Mouse (Mus musculus) thymus, adult 2 months (tissue): Measurements from ENCODE around the gene Baiap2l2. TPM values are rescaled to one million over a fixed set of nuclear protein-coding genes. Genes with fewer than 3 reads are reported as not detected.

Experiments used
- DNase-seq: peaks from one replicate; pipeline ENCODE4 v3.0.0; 2021
- H3K27ac ChIP-seq: fragments of 200-500 bp; 2 replicates; pipeline ENCODE4 v1.5.1; 2012; ENCODE audit warnings: low read length, control low read depth; ENCODE audit not compliant: control insufficient read depth, insufficient read depth
- H3K27me3 ChIP-seq: fragments of 200-500 bp; 2 replicates; pipeline ENCODE4 v1.6.1; 2012; ENCODE audit warnings: mild to moderate bottlenecking, low read length, moderate library complexity, mixed read lengths; ENCODE audit not compliant: control insufficient read depth, insufficient read depth
- H3K36me3 ChIP-seq: fragments of 200-500 bp; 2 replicates; pipeline ENCODE4 v1.6.1; 2012; ENCODE audit warnings: mild to moderate bottlenecking, low read length, moderate library complexity; ENCODE audit not compliant: control insufficient read depth, insufficient read depth
- H3K4me1 ChIP-seq: fragments of 200-500 bp; replicated peaks from 2 replicates; pipeline ENCODE4 v1.6.1; 2012; ENCODE audit warnings: low read length; ENCODE audit not compliant: control insufficient read depth, insufficient read depth
- H3K4me3 ChIP-seq: fragments of 200-500 bp; 2 replicates; pipeline ENCODE4 v1.5.1; 2012; ENCODE audit warnings: mild to moderate bottlenecking, low read length, control low read depth, moderate library complexity; ENCODE audit not compliant: control insufficient read depth, insufficient read depth
- CTCF ChIP-seq: fragments of 200-500 bp; IDR thresholded peaks from 2 replicates; pipeline ENCODE4 v1.5.1; 2012; ENCODE audit warnings: mild to moderate bottlenecking, control low read depth, low read length, moderate library complexity, borderline replicate concordance; ENCODE audit not compliant: control insufficient read depth, poor library complexity, insufficient read depth; ENCODE audit errors: extremely low read depth
- POLR2A ChIP-seq: fragments of 200-500 bp; IDR thresholded peaks from 2 replicates; pipeline ENCODE4 v1.6.1; 2012; ENCODE audit warnings: mild to moderate bottlenecking, low read length, control low read depth, moderate library complexity; ENCODE audit not compliant: control insufficient read depth, poor library complexity, insufficient read depth; ENCODE audit errors: extremely low read depth
- WGBS: fragments of 180-500 bp; shearing (Covaris S2); methylation state at CpG from one replicate; pipeline ENCODE4 v1.1.7; 2018; 5-methylcytosine and 5-hydroxymethylcytosine counted together
- polyA plus RNA-seq: library from polyadenylated mRNA; depleted of rRNA; stranded (reverse); fragments of >200 nt; gene quantifications from 2 replicates; pipeline ENCODE4 v1.2.3, GENCODE M21; 2012; rRNA removed

Baiap2l2 gene
- polyA plus RNA-seq, 1 experiment = 2.9 TPM

DNA sequence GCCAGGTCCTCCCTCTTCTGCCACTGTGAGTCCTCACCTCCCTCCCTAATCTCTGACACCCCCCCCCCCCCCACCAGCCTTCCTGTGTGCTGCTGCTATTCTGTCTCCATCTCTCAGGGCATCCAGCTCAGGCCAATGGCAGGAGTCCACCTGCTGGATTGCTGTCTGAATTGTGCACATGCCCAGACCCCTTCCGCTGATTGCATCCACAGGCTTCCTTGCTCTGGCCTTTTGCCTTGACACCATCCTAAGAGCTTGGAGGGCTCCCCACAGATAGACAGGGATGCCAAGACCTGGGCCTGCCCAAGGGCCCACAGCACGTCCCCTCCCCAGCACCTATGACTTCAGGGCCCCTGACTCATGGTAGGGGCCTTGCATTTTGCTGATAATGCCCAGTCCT, 75.0 kb downstream of the Baiap2l2 start:
- Histone ChIP-seq H3K4me3 (no peak overlapping the region), H3K27me3 (no peaks in the 10 kb centered on the region), H3K4me1 (peaks cover 13% of the 10 kb centered on the region), H3K36me3 (no peaks in the 10 kb centered on the region), H3K27ac (no peak overlapping the region)
- TF ChIP-seq POLR2A = no peak
- no peak for TF ChIP-seq CTCF
- DNase-seq = no peak
- WGBS = 96% methylated on average over 2 of the region's 2 CpGs

DNA sequence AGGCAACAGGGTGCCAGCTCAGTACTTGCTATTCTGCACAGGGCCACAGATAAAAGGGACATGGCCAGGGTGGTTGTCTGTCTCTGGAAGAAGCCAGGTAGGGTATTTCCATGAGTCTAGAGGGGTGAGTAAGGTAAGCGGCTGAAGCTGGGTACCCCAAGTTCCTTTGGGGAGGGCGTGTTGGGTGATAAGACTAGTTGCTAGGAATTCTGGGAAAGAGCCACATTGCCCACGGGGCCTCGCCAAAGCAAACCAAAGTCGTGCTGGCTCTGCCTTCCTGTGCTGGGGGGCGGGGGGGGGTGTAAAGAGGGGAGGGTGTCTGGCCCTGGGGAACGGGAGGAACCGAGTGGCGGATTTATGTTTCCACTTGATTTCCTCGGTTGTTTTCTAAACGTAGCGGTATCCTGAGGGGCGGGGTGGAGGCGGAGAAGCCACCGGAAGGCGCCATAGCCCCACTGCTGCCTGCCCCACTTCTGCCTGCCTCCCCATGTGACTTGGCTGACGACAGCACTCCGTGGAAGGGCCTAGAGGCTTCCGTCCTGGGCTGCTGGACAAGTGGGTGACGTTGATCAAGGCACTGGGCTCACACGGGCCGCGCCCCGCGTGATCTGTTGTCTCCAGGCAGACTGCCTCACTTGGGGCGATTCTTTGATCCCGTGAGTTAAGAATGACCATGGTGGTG, 76.4 kb downstream of the Baiap2l2 start:
- H3K4me3 ChIP-seq = peak overlapping the region; percentile 37
- 37% methylated on average over 27 of the region's 27 CpGs for WGBS
- no peaks in the 10 kb centered on the region for H3K27me3 ChIP-seq
- peak overlapping the region; percentile 16; the same call in 1 of the 2 replicates for H3K27ac ChIP-seq
- peak; percentile 66 for DNase-seq
- H3K36me3 ChIP-seq = no peaks in the 10 kb centered on the region
- peaks cover 13% of the 10 kb centered on the region for H3K4me1 ChIP-seq
- TF ChIP-seq CTCF (no peak), POLR2A (peak; percentile 38; the same call in 1 of the 2 replicates)

- Histone ChIP-seq H3K27me3 (no peaks in the 10 kb centered on the region), H3K4me3 (no peak overlapping the region), H3K4me1 (peaks cover 13% of the 10 kb centered on the region), H3K27ac (peak overlapping the region; percentile 16; the same call in 1 of the 2 replicates), H3K36me3 (no peaks in the 10 kb centered on the region)
- 84% methylated on average over 6 of the region's 6 CpGs for WGBS
- DNase-seq = no peak
- no peak for TF ChIP-seq POLR2A
These were observed 77.1 kb downstream of the Baiap2l2 start for GRCm38 (mm10) chr15:79208211-79208610.

Other genes starting within 250 kb of the Baiap2l2 start
- gene Galr3, start 243.7 kb downstream of the Baiap2l2 start, polyA plus RNA-seq = 0.71 and 1.6 TPM in 2 replicates
- gene Ankrd54, start 222.6 kb downstream of the Baiap2l2 start, polyA plus RNA-seq = 171 and 181 TPM in 2 replicates
- gene Eif3l, start 210.4 kb downstream of the Baiap2l2 start, polyA plus RNA-seq = 205 and 212 TPM in 2 replicates
- gene Micall1, start 176.6 kb downstream of the Baiap2l2 start, polyA plus RNA-seq = 46.1 and 47.3 TPM in 2 replicates
- gene Polr2f, start 144.5 kb downstream of the Baiap2l2 start, polyA plus RNA-seq = 37.3 and 38.0 TPM in 2 replicates
- gene 1700088E04Rik, start 144.3 kb downstream of the Baiap2l2 start, polyA plus RNA-seq = 1.3 and 1.8 TPM in 2 replicates
- gene Sox10, start 120.3 kb downstream of the Baiap2l2 start, polyA plus RNA-seq = 0.87 and 0.88 TPM in 2 replicates
- 27.1 and 27.7 TPM in 2 replicates for gene Pick1, start 56.4 kb downstream of the Baiap2l2 start, polyA plus RNA-seq
- 0.11 and 0.24 TPM in 2 replicates for gene Gm49486, start 56.1 kb downstream of the Baiap2l2 start, polyA plus RNA-seq
- gene Slc16a8, start 30.8 kb downstream of the Baiap2l2 start, polyA plus RNA-seq = 0.15 TPM in 1 of 2 replicates, not detected in the other
- 65.2 and 71.4 TPM in 2 replicates for gene Pla2g6, start 42.9 kb upstream of the Baiap2l2 start, polyA plus RNA-seq
- gene Maff, start 61.1 kb upstream of the Baiap2l2 start, polyA plus RNA-seq = 7.4 and 8.1 TPM in 2 replicates
- 225 and 303 TPM in 2 replicates for gene Tmem184b, start 118.0 kb upstream of the Baiap2l2 start, polyA plus RNA-seq
- gene Csnk1e, start 170.0 kb upstream of the Baiap2l2 start, polyA plus RNA-seq = 155 and 173 TPM in 2 replicates
- not detected in 2 replicates for gene Kcnj4, start 219.7 kb upstream of the Baiap2l2 start, polyA plus RNA-seq
- 2.0 and 3.4 TPM in 2 replicates for gene Kdelr3, start 230.9 kb upstream of the Baiap2l2 start, polyA plus RNA-seq